Mouse (Mus musculus) urinary bladder, postnatal 25 days (tissue): ENCODE results near the gene Elf5.

ENCODE experiments used
- DNase-seq: peaks from one replicate; pipeline ENCODE4 v3.0.0; 2022; ENCODE audit warnings: low spot score

Gene Elf5

DNA sequence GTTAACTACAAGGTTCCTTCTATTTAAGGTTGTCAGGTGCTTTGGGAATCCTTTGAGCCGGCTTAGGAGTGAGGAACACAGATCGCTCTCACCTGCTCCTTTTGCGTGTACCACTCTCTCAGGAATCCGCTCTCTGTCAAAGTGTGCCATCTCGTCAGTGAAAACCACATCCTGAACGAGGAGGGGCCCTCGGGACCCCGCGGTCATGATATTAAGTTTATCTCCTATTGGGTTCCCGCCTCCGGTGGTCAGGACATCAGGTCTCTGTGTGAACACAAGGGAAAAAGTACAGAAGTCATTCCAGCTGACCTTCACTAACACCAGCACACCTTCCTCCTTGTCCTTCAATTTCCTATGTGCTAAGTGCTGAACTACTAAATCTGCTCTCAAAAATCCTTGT lies 65.2 kb downstream of the Elf5 start:
- DNase-seq: no peak

DNA sequence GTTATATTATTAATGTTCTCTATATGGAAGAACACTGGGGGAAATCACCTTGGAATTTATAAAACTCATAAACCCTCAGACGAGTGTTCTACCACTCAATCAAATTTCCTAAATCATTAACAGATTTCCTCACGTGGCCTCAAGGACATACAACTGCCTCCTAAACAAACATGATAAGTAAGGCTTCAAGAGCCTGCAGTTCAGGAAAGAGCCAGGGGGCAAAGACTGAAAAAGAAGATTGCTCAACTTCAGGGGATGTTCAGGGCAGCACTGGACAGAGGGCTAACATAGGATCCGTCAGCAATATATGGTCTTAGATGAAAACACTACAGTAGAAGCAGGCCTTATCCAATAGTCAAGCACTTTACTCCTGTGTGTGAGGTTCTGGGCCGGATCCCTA lies 66.0 kb downstream of the Elf5 start:
- DNase-seq: no peak

DNA sequence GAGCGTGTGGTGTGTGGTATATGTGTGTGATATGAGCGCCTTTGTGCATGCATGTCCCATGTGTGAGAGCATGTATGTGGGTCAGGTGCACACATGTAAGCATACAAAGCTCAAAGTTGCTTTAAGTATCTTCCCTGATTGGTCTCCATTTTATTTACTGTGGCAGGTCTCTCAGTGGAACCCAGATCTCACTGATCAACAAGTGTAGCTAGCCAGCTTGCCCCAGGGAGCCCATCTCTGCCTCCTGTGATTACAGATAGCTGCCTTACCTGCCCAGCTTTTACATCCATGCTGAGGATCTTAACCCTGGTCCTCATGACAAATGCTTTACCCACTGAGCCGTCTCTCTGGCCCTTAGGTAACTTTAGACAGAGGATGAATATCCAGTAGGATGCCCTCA lies 66.8 kb downstream of the Elf5 start:
- DNase-seq: no peak

DNA sequence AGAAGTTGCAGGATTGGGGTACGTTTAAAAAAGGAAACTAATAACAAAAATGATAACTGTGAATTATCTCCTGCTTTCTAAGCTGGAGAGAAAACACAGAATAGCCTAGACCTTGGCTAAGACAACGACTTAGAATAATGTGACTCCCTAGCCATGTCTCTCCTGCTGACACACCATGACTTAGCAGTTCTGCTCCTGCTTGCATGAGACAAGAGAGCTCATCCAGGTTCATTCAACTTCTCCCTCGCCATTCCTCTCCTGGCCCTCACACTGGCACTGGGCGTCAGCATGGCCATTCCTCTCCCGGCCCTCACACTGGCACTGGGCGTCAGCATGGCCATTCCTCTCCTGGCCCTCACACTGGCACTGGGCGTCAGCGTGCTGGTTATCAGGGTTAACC lies 68.8 kb downstream of the Elf5 start:
- no peak for DNase-seq

DNA sequence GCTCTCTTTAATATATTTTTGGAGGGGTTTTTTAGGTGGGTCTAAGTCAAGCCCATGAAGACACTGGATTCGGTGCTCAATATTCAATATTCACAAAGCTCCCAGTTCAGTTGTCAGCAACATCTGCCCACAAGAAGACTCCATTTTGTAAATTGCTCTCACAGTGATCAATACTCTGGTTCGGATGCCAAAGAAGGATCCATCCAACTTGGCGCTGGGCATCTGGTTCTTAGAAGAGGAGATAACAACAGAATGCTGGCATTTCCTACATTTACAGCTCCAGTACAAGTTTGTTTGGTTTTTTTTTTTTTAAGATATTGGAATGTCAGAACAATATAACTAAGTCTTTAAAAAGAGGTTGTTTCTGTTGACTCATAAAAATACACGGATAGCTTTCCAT lies 69.4 kb downstream of the Elf5 start:
- DNase-seq: no peak

DNA sequence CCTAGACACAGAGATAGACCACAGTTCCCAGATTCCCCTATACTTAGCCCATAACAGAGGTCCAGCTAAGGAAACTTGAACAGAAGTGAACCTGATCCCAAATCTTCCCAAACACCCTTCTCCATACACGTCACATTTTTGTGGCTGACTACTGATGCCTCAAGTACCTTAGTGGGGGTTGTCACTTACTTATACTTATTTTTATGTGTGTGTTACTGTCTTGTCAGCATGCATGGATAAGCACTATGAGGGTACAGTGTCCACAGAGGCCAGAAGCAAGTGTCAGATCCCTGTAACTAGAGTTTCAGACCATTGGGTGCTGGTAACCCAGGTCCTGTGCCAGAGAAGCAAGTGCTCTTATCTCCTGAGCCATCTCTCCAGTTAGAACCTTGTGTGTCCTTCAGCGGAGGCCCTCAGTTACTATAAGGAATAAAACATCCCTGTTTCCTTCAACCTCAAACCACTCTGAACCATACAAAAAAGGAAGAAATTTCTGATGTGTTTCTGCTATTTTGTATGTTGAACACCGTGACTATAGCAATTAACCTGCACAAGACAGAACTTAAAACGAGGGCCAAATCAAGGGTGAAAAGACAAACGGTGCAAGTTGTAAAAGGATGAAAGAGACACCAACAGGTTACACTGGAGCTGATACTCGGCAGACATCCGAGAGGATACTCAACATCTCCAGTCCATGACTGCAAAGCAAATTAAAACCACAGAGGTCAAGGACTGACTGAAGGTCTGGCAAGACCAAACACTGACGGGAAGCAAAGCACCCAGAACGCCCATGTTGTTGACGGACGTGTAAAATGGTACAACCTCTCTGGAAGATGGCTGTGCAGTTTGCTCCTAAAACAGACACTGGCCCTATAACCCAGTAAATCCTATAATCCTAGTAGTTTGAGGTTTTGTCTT lies 70.1 kb downstream of the Elf5 start:
- DNase-seq: no peak

DNA sequence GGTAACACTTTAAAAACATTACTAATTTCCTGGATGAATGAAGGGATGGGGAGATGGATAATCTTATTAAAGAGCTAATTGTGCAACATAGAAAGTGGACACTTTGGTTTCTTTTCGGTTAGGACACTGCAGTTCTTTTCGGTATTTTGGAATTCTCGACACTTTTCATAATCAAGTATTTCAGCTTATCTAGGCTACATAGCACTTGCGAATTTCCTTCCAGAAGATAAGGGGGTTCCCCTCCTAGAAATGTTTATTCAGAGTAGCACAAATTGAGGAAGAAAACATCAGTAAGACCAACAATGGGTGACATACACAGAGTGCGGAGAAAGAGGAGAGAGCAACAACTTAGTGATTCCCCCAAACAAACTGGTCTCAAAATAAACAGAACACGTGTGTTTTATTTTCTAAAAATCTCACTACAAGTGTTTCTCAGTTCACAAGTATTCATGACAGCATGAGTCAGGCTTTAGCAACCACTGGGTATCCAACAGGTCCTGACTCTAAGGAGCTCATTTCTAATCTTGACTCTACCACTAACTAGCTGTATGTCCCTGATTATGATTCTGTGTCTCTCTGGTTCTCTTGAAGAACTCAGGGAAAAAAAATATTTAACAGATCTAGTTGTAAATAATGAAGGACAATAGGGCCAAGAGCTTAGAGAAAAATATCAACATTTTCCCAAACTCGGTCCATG lies 71.9 kb downstream of the Elf5 start:
- DNase-seq: no peak

DNA sequence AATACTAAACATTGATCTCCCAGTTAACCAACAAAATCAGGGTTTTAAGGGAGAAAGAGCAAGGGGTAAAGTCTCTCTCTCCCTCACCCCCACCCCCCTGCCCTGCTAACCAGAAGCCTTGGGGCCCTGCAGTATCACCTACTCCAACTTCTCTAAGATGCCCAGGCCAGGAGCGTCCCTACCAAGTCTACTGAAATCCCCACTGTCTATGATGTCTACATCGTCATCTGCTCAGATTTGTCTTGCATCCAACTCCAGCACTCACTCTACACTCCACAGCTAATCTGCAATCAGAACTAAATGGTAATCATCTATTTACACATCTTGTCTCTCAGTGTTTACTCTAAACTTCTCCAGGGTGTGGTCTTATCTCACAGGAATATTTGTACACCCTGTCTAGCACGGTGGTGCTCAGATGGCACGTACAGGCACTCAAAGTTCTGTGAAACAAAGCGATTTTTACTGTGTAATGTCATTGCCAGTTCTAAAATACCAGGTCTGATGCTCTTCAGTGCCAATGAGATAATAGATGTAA lies 72.6 kb downstream of the Elf5 start:
- DNase-seq: no peak

DNA sequence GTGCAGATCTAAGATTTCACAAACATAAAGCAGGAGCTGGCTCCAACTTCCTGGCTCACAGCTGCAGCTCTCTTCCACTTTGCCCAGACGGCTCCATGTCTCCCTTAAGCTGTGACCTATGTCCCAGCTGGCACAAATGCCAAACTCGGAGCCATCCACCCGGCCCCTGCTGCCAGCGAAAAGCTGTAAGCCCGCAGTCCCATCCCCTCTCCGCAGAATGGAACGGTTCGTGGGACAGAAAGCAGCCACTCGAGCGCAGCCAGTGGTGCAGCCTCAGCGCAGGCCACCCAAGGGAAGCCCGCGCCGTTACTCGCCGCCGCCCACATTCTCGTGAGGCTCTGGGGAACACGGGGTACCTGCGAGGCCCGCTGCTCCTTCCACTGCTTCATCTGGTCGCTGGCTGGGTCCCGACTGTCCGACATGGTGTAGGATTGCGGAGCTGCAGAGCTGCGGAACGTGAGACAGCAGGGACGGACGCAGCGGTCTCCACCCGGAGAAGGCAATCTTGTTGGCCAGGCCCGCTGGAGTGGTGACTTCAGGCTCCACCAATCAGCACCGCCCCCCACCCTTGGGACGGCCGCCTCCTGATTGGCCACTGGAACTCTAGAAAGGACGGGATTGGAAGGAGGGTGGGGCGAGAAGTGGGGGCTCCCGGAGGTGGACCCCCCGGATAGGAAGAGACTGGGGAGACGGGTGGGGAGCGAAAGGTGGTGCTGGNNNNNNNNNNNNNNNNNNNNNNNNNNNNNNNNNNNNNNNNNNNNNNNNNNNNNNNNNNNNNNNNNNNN lies 73.3 kb downstream of the Elf5 start, which contains the start of gene Cat:
Gene Cat (minus strand): TSS at position 544 of the 785 bp plus-strand sequence.
- peak; percentile 87 for DNase-seq

DNA sequence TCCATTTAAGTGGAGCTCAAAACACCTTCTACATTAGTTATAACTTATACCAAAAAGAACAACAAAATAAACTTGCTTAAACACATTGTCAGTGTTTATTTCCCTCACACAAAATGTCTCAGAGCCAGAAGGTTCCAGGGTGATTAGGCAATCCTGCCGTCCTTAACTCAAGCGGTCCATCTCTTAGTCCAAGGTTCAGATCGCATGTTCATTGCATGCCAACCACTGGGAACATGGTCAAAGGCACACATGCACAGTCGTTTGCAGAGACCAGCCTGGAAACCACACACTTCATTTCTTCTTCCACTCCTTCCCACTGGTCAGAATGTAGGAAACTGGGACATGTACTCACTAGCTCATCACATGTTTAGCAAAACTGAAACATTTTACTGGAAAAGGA lies 81.0 kb downstream of the Elf5 start:
- DNase-seq: no peak

DNA sequence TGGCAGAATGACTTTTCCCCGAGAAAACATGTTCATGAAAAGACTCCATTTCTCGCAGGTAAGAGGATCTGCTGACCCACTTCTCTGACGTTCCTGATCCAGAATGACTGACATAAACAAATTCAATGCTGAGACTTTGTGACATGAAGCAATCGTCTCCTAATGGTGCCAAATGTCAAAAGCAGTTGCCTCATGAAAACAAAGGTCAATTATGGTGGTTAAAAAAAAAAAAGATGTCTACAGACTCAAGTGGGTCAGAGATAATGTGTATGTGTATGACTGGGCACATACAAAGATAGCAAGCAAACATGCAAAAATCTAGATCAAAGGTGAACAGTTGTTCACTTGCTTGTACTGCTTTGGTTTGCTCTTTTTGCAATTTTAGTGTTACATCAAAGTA lies 82.3 kb downstream of the Elf5 start:
- DNase-seq: no peak

DNA sequence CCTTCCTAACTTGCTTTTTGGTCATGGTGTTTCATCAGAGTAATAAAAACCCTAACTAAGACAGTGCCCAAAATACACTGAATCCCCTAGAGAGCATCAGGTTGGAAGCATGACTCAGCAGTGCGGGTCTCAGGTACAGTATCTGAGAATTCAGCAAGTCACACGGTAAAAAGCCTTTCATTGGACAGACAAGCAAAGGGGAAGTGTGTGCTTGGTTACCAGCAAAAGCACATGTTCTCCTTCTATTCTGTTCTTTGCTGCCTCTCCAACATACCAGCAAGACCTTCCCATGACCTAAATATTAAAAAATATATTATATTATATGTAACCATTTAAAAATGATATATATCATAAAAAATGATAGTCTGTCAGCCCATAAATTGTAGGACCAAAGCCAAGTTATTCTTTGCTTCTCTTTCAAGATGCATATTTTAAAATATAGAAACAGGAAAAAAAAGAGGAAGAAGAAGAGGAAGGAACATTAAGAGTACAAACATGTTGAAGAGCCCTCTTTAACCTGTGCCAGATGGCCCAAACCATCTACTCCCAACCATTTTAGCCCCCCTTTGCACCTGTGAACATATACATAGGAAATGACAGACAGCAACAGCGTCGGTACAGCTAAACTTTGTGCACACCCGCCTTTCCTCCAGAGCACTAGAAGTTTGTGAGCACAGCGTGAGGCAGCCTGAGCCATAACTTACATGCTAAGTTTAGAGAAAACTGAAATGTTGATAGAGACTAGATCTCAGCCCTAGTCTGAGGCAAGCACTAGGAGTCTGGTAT lies 84.3 kb downstream of the Elf5 start:
- no peak for DNase-seq
